ENCODE assay signal across 7 mouse cellular contexts in the genomic region with DNA sequence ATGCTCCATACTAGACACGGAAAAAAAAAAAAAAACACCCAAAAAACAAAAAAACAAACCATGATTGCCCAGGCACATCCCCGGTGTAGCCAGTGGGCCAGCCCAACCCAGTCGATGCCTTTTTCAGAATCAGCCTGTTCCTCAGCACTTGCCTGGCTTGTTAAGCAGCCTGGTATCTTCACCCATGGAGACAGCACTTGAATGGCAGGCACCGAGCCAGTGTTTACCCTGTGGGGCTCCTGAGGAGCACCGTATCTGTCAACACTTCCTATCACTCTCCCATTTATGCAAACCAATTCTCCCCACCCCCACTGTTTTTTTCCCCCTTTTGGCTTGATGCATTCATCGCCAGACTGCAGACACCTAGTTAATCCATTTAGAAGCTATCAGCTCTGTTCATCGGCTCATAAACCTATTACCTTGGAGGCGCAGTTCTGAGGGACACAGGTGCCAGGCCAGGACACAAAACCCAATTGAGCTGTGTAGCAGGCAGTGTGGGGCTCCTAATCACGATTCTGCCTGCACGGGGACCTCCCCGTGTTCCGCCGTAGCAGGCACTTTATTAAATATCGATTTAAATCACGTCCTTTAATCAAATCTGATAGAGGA.
DNase-seq lines count a peak whose midpoint lies in the region; ATAC-seq and TF ChIP-seq lines count a peak whose summit lies in the region.

No protein-coding gene starts in this region.

- peak overlapping the region; percentile 46 for H3K9ac ChIP-seq in lung, embryonic 16.5 days (ENCODE audit: low read length)
- no peak overlapping the region; the same call in 1 of the 2 replicates for H3K9ac ChIP-seq in midbrain, postnatal 0 days (replicated peaks; ENCODE audit: low read length, poor library complexity, severe bottlenecking)

- TF ChIP-seq CTCF in midbrain, postnatal 0 days (IDR thresholded peaks at IDR 0.05), result no peak

- no peaks in the 10 kb centered on the region for H3K36me3 ChIP-seq in lung, embryonic 16.5 days (ENCODE audit: control insufficient read depth, insufficient read depth, low read length)
- H3K36me3 ChIP-seq in midbrain, postnatal 0 days (ENCODE audit: insufficient read depth, low read length), result no peaks in the 10 kb centered on the region

- no peak overlapping the region for H3K27ac ChIP-seq in lung, embryonic 16.5 days (ENCODE audit: low read length)
- H3K27ac ChIP-seq in midbrain, postnatal 0 days (ENCODE audit: low read depth, low read length), result no peak overlapping the region

- H3K27me3 ChIP-seq in lung, embryonic 16.5 days (ENCODE audit: control insufficient read depth, insufficient read depth, low read depth, low read length), result no peaks in the 10 kb centered on the region
- no peaks in the 10 kb centered on the region for H3K27me3 ChIP-seq in midbrain, postnatal 0 days (ENCODE audit: insufficient read depth, low read length)

- intact Hi-C loops in heart, postnatal 10 days (cut with DNase I), result no loop called here

- H3K4me2 ChIP-seq in lung, embryonic 16.5 days (ENCODE audit: low read depth, low read length), result peak overlapping the region; percentile 74
- H3K4me2 ChIP-seq in midbrain, postnatal 0 days (ENCODE audit: low read depth, low read length, poor library complexity, severe bottlenecking), result peak overlapping the region; percentile 57

- 0 out of 2 replicates have a peak, but pooled peaks have one; percentile 47 for ATAC-seq in lung, embryonic 16.5 days (ENCODE audit: low read depth)
- peak; percentile 64; the same call in 1 of the 2 replicates for ATAC-seq in midbrain, postnatal 0 days (ENCODE audit: low FRiP score)
- ATAC-seq in frontal cortex, adult (ENCODE audit: low TSS enrichment), result no peak

- DNase-seq in lung, postnatal 4 days, result no peak
- peak; percentile 26 for DNase-seq in cerebellum, adult 9-10 months
- peak; percentile 9 for DNase-seq in heart, postnatal 10 days
- DNase-seq in midbrain, postnatal 0 days (ENCODE audit: low spot score), result peak; percentile 48
- no peak for DNase-seq in kidney, adult 18-20 months

- H3K9me3 ChIP-seq in lung, embryonic 16.5 days (ENCODE audit: control insufficient read depth, low read length), result no peaks in the 10 kb centered on the region
- no peaks in the 10 kb centered on the region for H3K9me3 ChIP-seq in midbrain, postnatal 0 days (ENCODE audit: low read length)

- 11% methylated on average over 15 of the region's 15 CpGs for WGBS in lung, embryonic 16.5 days
- WGBS in midbrain, postnatal 0 days, result 16% methylated on average over 15 of the region's 15 CpGs

- peak overlapping the region; percentile 40 for H3K4me3 ChIP-seq in lung, embryonic 16.5 days (ENCODE audit: low read length)
- peak overlapping the region; percentile 28; the same call in 1 of the 2 replicates for H3K4me3 ChIP-seq in midbrain, postnatal 0 days (ENCODE audit: low read depth, low read length)

- H3K4me1 ChIP-seq in lung, embryonic 16.5 days (replicated peaks; ENCODE audit: control insufficient read depth, insufficient read depth, low read length), result peaks cover 10% of the 10 kb centered on the region
- H3K4me1 ChIP-seq in midbrain, postnatal 0 days (ENCODE audit: insufficient read depth, low read length), result 0 out of 2 replicates have a peak, but pooled peaks cover 2% of the 10 kb centered on the region

Comparison
In these comparisons a context has a peak if more than half of its experiments do, and no peak if none do; other contexts are left out.
1. DNase-seq: peak in cerebellum, adult 9-10 months (single experiment), heart, postnatal 10 days (2 of 2) and midbrain, postnatal 0 days (single experiment); none in lung, postnatal 4 days (0 of 2) and kidney, adult 18-20 months (single experiment).